Mouse (Mus musculus) cerebellum, adult 2 months (tissue): Measurements from ENCODE around the gene Rtcb.

Experiments
- CTCF ChIP-seq: fragments of 200-500 bp; IDR thresholded peaks from 2 replicates; pipeline ENCODE4 v1.5.1; 2011; ENCODE audit warnings: low read depth, mild to moderate bottlenecking, control low read depth, low read length, moderate library complexity, borderline replicate concordance; ENCODE audit not compliant: insufficient read depth
- POLR2A ChIP-seq: fragments of 200-500 bp; IDR thresholded peaks from 2 replicates; pipeline ENCODE4 v1.6.1; 2011; ENCODE audit warnings: low read length, control low read depth, borderline replicate concordance; ENCODE audit not compliant: insufficient read depth

DNA sequence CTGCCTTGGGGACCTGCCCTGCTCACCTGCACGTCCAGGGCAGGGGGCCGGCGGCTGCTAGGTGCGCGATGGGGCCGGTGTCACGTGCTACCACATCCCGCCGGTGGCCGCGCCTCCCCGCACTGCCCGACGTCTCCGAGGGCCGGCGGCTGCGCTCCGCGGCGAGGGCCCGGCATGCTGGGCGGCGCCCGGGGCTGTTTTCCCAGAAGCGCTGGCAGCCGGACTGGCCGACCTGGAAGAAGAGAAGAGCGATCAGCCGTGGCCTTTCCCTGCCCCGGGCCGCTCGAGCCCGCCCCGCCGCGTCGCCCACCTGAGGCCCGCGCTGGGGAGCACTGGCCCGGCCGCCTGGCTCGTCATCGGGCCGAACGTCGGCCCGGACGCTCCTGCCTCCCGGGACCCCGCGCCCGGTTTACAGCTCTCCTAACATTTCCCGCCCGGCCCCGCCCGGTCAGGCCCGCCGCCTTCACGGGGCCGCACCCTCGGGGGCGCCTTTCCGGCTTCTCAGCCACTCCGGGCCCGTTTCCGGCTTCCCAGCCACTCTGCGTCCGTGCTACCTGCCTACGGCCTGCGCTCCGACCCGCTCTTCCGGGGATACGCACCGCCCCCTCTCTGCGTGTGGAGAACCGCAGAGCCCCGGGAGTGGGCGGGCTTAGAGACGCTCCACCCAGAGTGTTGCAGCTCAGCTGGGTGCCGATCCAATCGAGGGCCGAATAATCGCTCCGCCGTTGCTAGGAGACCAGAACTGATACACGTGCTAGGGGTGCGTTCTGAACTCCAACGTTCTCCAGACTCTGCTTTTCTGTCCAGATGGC lies 40.9 kb downstream of the Rtcb start, which contains the start of gene Prdm4:
- no peak for TF ChIP-seq CTCF
- peak; percentile 11; the same call in 1 of the 2 replicates for TF ChIP-seq POLR2A
